ENCODE assay signal across 7 mouse cellular contexts in the genomic region with DNA sequence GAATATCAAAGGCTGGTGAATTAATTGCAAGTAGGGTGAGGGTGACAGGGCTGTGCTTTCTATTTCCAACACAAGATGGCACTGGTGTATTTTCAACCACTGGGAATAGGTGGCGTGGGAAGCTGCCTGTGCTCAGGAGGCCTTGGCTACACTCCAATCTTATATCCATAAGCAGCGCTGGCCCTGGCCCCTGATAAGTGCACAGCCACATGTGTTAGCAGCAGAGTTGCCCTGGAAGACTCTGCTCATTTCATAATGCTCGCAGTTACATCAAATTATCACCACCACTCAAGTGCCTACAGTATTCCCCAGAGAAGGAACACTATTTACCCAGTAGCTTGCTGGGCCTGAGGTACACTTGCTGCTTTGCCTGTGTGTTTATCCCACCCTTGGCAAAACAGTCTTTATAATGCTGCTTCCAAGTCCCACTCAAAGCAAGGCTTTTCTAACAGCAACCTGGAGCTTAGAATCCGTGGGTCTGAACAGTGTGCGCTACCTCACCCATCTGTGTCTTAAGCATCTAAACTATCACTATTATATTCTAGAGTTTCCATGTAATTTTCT.
DNase-seq lines count a peak whose midpoint lies in the region; ATAC-seq and TF ChIP-seq lines count a peak whose summit lies in the region.

No protein-coding gene starts in this region.

- no peaks in the 10 kb centered on the region for H3K9me3 ChIP-seq in intestine, postnatal 0 days (ENCODE audit: control insufficient read depth)
- no peaks in the 10 kb centered on the region for H3K9me3 ChIP-seq in midbrain, embryonic 11.5 days (ENCODE audit: control insufficient read depth, low read length)

- ATAC-seq in intestine, postnatal 0 days = peak; percentile 54; the same call in 1 of the 2 replicates
- ATAC-seq in midbrain, embryonic 11.5 days (ENCODE audit: low FRiP score) = peak; percentile 96

- TF ChIP-seq CTCF in intestine, postnatal 0 days (IDR thresholded peaks at IDR 0.05; ENCODE audit: low read depth) = peak; percentile 83

- H3K36me3 ChIP-seq in intestine, postnatal 0 days (ENCODE audit: control insufficient read depth, insufficient read depth) = no peaks in the 10 kb centered on the region
- no peaks in the 10 kb centered on the region for H3K36me3 ChIP-seq in midbrain, embryonic 11.5 days (ENCODE audit: control insufficient read depth, insufficient read depth, low read length)

- 37% methylated on average over 5 of the region's 5 CpGs for WGBS in intestine, postnatal 0 days
- WGBS in midbrain, embryonic 11.5 days = 54% methylated on average over 5 of the region's 5 CpGs

- no peak overlapping the region for H3K4me3 ChIP-seq in intestine, postnatal 0 days (ENCODE audit: low read depth, low read length)
- H3K4me3 ChIP-seq in midbrain, embryonic 11.5 days (ENCODE audit: low read depth, low read length) = no peak overlapping the region

- H3K9ac ChIP-seq in intestine, postnatal 0 days (ENCODE audit: low read depth, low read length) = no peak overlapping the region
- H3K9ac ChIP-seq in midbrain, embryonic 11.5 days (ENCODE audit: low read length) = no peak overlapping the region

- DNase-seq in adrenal gland, adult 2 months = peak; percentile 67
- peak; percentile 86 to 87 for DNase-seq in cerebellum, postnatal 14 days
- DNase-seq in frontal cortex, postnatal 14 days (ENCODE audit: low spot score in 2 of 2) = peak; percentile 35 to 58
- DNase-seq in left cerebral cortex, postnatal 14 days (ENCODE audit: low spot score in 2 of 2) = peak; percentile 80 to 81
- peak; percentile 98 for DNase-seq in midbrain, embryonic 11.5 days (ENCODE audit: low spot score, missing footprints)
- peak; percentile 54 for DNase-seq in telencephalon, adult 2 months (ENCODE audit: low read depth, low spot score)

- no peak overlapping the region for H3K27ac ChIP-seq in intestine, postnatal 0 days (ENCODE audit: low read depth, low read length)
- no peak overlapping the region for H3K27ac ChIP-seq in midbrain, embryonic 11.5 days (ENCODE audit: low read depth, low read length)

- H3K4me1 ChIP-seq in intestine, postnatal 0 days (replicated peaks; ENCODE audit: control insufficient read depth, insufficient read depth, low read length) = no peaks in the 10 kb centered on the region
- no peaks in the 10 kb centered on the region for H3K4me1 ChIP-seq in midbrain, embryonic 11.5 days (ENCODE audit: control insufficient read depth, insufficient read depth, low read length)

- no peak overlapping the region for H3K4me2 ChIP-seq in intestine, postnatal 0 days (replicated peaks; ENCODE audit: low read depth)
- H3K4me2 ChIP-seq in midbrain, embryonic 11.5 days = no peak overlapping the region

- intact Hi-C loops in left cerebral cortex, postnatal 14 days (cut with DNase I) = loop anchor here (2.0 to 10.0 kb wide), 3 partner anchors 339 to 1521 kb away; a partner anchor contains a TSS

- H3K27me3 ChIP-seq in intestine, postnatal 0 days (replicated peaks; ENCODE audit: control insufficient read depth, insufficient read depth, low read length) = no peaks in the 10 kb centered on the region
- no peaks in the 10 kb centered on the region for H3K27me3 ChIP-seq in midbrain, embryonic 11.5 days (ENCODE audit: control insufficient read depth, insufficient read depth, low read length)

Comparison
In these comparisons a context has a peak if more than half of its experiments do, and no peak if none do; other contexts are left out.
1. DNase-seq: peak in every context shown above with its lines; median percentile 98 in midbrain, embryonic 11.5 days; 86 in cerebellum, postnatal 14 days; 80 in left cerebral cortex, postnatal 14 days; 67 in adrenal gland, adult 2 months; 54 in telencephalon, adult 2 months; 46 in frontal cortex, postnatal 14 days.